Mouse (Mus musculus) embryo, embryonic 10.5 days (tissue): ENCODE data around the gene Prrg2.

Experiments
- DNase-seq: peaks from one replicate; pipeline ENCODE4 v3.0.0-alpha.2; 2015; ENCODE audit warnings: low spot score

Prrg2 gene

GRCm38 (mm10) chr7:45008411-45008810 is 54.1 kb downstream of the Prrg2 start:
- no peak for DNase-seq

GRCm38 (mm10) chr7:45007846-45008245 is 54.6 kb downstream of the Prrg2 start:
- no peak for DNase-seq

- no peak for DNase-seq
These were observed 55.3 kb downstream of the Prrg2 start for GRCm38 (mm10) chr7:45007141-45007540.

GRCm38 (mm10) chr7:45006503-45006902 is 56.0 kb downstream of the Prrg2 start:
- no peak for DNase-seq

GRCm38 (mm10) chr7:45005321-45005992 is 57.0 kb downstream of the Prrg2 start:
- no peak for DNase-seq

GRCm38 (mm10) chr7:45004546-45004945 is 57.9 kb downstream of the Prrg2 start:
- DNase-seq: no peak
